Mouse (Mus musculus): ENCODE data around the gene Six6.

DNA sequence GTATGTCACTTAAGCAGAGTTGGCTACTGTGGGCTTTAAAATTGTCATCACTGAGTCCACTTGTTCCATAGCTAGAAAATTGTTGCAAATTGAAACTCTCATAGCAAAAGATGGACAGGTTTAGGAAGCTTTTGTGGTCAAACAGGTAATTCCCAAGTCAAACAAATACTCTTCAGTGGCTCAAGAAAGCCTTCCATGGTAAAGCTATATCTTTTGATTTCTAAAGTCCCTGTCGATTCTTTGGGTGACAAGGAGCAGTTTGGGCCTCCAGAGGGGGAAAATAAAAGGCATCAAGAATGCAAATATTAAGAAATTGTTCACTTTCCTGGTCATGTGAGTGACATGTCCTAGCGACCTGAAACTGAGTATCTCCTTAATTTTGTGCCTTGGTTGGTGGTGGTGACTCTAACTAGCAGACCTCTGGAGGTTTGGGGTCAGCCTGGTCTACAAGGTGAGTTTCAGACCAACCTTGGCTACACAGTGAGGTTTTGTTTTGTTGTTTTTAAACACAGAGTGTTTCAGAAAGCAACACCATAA lies 4.0 kb downstream of the Six6 start:
- TF ChIP-seq CTCF (IDR thresholded peaks at IDR 0.05; ENCODE audit: borderline replicate concordance, control insufficient read depth, extremely low read depth, insufficient read depth, low read length, poor library complexity) = no peak
- TF ChIP-seq POLR2A (IDR thresholded peaks at IDR 0.05; ENCODE audit: control insufficient read depth, extremely low read depth, insufficient read depth, low read length, poor library complexity) = no peak
